Mouse (Mus musculus) liver, adult (tissue): ENCODE measurements around the gene Dnajc4.

Source experiments
- GATA4 ChIP-seq: IDR thresholded peaks from 2 replicates; pipeline ENCODE4 v1.6.1; 2014; ENCODE audit warnings: mild to moderate bottlenecking, low read length; ENCODE audit not compliant: insufficient replicate concordance

Gene Dnajc4

DNA sequence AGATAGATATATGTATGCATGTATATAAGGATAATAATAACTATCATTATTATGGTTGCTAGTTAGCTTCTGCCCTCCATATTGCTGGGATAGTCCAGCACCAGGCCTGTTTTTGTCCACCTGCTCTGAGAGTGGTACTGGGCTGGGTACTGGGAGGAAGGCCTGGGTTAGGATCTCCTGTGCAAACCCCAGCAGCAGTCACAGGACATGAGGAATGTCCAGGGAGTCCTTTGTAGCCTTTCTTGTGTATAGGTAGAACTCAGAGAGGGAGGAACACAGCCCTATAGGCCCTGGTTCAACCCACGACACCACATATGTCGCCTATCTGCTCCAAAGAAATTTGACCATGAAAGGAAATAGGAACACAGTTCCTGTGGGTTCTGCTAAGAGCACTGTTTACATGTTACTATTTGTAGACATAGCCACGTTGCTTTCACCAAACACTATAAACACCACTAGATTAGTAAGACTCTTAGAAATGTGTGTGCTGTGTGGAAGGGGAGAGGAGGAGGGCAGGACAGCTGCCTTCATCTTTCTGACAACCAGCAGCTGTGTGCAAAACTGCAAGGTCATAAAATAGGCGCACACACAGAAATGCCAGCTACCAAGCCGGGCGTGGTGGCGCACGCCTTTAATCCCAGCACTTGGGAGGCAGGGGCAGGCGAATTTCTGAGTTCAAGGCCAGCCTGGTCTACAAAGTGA, 14.7 kb upstream of the Dnajc4 start:
- no peak for TF ChIP-seq GATA4

DNA sequence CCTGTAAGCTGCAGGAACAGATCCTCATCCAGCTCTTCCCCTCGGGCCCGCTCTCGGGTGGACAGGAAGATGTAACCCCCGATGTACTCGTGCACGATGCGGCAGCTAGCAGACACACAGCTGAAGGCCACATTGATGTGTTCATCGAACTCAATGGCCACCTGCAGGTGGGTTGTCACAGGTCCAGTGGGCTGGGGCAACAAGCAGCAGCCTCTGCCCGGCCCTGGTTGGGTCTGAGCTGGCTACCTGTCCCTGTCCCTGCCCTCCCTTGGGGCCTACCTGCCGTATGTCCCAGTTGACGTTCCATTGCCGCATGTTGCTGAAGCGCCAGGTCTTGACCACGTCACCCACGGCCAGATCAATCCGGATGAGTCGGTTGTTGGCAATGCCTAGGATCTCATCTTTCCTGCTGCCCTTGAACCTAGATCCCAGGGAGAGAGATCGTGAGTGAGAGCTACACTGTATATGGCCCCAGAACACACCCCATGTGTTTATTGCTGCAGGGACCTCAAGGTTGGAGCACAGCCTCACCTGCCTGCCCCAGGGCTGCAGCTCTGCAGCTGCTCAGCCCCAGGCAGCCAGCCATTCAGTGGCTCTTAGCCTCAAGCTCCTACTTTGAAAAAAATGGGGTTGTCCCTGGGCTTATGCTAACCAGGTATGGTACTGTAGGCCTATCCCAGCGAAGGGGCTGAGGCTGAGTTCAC, 7.1 kb upstream of the Dnajc4 start:
- no peak for TF ChIP-seq GATA4

DNA sequence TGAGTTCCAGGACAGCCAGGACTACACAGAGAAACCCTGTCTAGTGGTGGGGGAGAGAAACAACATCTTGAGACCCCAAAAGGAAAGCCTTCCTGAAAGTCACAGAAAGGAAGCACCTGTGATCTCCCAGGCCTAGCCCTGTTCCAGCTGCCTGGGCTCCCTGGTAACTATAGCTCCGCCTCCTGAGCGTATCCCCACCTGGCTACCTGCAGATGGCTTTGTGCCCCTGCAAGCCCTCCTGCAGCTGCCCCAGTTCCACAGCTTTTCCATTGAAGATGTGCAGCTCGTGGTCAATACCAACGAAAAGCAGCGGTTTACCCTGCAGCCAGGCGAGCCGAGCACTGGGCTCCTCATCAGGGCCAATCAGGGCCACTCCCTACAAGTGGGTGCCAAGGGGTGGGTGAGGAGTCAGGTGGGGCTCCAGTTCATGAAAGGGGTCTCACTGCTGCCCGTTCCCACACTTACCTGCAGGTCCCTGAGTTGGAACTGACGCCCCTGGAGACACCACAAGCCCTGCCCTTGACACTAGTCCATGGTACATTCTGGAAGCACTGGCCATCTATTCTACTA, 5.4 kb upstream of the Dnajc4 start:
- TF ChIP-seq GATA4: no peak

DNA sequence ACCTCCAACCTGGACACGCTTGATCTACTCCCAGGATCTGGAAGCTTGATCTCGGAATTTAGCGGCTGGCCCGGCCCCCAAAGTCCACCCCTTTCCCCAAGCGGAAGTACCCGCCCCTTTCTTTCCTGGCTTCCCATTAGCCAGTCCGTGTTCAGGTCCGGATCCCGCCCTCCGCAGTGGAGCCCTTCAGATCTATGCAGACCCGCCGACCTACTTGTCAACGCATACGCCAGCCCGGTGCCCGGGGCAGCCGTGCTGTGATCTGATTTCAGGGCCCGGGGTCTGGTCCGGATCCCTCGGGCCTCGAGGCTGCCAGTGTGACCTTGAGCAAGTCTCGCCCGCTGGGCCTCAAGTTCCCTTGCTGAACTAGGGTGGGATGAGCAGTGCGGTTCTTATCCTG, 3.6 kb upstream of the Dnajc4 start, which contains the start of the genes Nudt22 and Trpt1:
TSS of gene Nudt22 (minus strand) at position 112 of the 400 bp plus-strand sequence.
TSS of gene Trpt1 (plus strand) at position 126 of the 400 bp plus-strand sequence.
- no peak for TF ChIP-seq GATA4

DNA sequence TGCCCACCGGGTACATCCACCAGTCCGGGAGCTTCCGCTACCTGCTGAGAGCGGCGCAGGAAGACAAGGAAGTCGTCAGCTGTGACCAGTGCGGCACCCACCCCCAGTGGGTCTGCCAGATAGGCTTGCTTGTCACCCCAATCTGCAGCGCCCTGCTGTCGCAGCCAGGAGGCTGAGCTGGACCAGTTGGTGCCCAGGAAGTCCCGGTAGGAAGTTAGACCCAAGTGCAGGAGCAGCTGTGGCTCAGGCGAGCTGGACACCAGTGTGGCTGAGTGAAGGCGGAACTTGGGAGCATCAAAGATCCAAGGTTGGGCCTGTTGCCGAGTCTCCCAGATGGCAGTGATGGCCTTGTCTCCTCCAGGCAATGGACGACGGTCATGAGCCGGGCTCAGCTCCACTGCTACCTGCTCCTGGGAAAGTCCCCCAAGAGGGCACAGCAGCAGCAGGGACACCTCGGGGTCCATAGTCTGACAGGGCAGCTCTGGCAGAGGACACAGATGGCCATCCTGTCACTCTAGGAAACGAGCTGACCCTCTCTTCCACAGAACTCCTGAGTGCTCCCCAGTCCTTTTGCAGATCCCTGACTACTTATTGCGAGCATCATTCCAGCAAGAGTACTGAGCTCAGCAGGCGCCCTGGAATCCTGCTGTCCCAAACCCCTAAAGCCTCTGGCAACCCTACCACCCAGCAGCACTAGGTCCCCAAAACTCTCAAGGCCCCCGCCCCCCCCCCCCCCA, 3.1 kb upstream of the Dnajc4 start:
- no peak for TF ChIP-seq GATA4

DNA sequence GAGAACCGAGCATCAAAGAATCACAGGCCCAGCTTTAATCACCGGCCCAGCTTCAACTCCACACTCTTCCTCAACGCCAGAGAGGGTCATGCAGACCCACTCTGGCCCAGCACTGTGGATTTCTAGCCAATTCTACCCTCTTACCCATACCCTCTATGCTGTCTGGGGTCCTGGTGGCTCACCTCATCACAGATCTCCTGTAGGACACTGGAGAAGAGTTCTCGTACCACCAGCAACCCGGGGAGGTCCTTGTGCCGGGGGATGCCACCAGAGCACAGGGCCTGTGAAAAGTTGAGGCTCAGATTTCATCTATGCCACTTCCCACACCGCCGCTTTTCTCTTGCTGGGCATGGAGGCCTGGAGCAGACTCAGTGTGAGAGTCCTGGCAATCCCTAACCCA, 2.1 kb upstream of the Dnajc4 start:
- TF ChIP-seq GATA4: no peak

DNA sequence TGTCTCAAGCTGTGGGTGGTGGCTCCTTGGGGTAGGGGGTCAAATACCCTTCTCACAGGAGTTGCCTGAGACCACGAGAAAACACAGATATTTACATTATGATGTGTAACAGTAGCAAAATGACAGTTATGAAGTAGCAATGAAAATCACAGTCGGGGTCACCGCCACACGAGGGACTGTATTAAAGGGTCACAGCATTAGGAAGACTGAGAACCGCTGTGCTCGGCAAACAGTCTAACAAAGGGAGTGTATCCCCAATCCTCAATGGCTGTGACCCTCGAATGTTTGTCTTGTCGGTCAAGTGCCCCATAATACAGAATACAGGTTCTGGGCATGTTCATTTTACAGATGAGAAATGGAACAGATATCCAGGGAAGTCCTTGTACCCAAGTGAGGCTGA, 1.6 kb upstream of the Dnajc4 start:
- no peak for TF ChIP-seq GATA4

DNA sequence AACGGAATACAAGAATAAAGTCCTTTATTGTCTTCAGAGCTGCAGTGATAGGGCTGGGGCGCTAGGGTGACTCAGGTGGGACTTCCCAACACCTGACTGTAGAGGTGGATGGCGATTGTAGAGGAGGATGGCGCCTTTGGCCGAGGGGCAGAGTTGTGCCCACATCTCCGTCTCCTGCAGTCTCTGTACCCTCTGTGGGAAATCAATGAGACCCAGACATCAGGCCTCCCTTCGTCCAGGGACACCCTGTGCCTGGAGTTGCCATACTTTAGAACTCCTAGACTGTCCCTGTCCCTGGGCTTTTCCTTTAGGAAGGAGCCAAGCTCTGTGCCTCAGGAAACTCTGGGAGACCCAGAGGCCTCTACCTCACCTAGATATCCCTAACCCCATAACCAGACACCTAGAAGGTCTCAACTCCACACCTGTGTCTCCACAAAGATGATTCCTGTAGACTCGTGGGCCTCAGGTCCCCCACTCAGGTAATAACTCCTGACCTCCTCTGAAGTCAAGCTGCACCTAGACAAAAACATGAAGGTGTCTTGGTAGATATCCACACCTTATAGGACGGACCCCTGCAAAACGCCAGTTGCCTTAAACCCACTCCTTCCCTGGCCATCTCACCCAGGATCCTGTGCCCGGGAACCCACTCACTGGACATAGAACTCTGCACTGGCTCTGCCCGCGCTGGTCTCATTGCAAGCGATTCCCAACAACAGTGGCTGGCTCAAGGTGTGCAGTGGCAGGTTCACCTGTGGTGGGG, 819 bp upstream of the Dnajc4 start:
- no peak for TF ChIP-seq GATA4

DNA sequence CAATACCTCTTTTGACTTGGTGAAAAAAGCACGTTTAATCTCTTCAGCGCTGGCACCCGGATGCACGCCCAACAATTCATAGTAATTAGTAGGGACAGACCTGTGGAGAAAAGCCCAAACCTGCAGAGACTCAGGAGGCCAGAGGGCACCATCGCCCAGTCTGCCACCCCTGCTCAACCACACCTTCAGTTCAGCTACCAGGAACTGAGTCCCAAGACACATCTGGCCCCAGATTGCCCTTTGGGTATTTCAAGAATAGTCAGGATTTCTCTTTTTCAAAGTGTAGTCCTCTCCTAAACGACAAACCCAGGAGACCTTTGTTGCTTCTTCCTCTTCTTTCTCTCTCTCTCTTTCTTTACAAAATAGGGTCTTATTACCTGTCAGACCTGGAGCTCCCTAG, 1.7 kb downstream of the Dnajc4 start:
- no peak for TF ChIP-seq GATA4

DNA sequence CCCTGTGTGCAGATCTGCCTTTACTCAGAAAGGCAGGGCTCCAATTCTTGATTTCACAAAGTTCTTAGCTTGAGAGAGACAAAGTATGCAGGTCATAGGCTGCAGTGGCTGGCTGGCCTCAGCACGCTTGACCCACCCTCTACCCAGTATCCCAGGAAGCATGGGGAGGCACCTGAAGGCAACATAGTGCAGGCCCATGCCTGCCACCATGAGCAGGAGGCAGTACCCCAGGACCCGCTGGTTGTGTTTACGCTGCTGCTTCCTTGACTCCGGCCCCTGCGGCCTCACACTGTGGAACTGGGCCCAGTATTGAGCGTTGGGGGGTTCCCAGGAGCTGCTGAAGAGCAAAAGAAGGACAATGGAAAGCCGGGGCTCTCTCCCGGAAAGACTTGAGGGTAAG, 3.1 kb downstream of the Dnajc4 start:
- no peak for TF ChIP-seq GATA4

DNA sequence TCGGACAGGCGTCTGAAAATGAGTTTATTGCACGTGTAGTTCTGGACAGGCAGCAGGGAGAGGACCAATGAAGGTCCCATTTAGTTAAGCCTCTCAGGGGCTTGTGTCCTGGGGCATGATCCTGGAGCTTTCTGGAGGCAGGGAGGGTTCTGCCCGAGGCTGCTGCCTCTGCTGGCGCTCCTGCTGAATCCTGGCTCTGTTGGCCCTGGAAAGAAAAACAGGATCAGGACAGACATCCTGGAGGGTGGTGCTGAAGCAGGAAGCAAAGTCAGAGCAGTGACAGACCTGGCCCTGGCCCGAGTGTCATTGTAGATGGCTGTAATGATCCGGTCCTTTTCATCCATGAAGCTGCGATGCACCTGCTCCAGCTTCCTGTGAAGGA, 4.5 kb downstream of the Dnajc4 start:
- no peak for TF ChIP-seq GATA4

DNA sequence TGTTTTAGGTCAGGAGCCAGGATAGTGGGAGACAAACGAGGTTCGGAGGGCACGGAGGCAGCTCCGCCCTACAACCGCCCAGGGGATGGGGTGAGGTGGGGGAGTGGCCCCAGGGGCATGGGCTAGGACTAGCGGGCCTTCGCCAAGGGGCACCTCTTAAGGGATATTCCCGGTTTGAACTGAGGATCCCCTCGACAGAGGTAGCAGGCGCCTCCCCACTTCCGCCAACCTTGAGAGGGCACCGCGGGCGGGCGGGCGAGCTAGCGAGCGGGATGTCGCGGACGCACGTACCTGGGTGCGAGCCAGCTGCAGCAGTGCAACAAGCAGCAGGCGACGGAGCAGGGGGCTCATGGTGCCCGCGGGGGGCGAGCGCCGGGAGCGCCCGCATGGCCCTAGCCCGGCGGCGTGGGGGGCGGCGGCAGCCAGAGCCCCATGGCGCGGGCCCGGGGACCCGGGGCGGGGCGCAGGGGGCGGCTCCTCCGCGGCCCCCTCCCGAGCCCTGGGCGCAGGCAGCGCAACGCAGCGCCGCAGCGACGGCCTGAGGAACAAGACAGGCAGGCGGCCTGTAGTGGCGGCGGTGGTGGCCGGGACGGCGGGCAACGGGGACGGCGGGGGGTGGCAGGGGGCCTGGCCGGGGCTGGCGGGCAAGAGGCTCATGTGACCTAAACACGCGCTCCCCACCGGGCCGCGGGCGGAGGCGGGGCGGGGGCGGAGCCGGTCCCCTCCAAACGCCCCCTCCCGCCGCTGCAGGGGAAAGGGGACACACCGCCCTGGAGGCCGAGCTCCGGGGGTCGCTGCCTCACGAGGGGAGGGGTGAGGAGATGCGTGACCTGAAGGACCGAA, 5.1 kb downstream of the Dnajc4 start, which contains the start of gene Vegfb:
TSS of gene Vegfb (minus strand) at position 591 of the 843 bp plus-strand sequence.
- no peak for TF ChIP-seq GATA4

DNA sequence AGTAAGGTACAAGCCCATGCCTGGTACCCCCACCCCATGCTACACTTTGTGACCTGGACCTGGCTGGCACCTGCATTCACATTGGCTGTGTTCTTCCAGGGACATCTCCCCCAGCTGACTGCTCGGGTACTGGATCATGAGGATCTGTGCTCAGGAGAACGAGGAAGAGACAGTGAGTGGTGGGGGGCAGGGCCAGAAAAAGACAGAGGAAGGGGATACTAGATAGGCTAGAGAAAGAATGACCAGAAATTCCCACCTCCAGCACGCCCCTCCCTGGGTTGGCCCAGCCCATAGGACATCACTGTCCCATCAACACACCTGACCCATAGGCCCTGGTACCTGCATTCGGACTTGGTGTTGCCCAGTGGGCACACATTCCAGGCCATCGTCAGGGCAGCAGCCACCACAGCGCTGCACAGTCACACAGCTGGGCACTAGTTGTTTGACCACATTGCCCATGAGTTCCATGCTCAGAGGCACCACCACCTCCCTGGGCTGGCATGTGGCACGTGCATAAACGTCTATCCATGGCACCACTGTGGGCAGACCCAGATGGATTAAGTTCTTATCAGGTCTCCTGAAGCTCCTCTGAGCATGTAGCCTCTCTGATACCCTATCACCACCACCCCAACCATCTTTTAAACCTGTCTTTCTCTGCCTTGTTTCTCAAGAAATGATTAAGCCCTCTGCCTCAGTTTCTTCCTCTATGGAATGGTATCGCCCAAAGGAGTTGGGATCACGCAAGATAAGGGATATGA, 6.2 kb downstream of the Dnajc4 start:
- TF ChIP-seq GATA4: no peak

DNA sequence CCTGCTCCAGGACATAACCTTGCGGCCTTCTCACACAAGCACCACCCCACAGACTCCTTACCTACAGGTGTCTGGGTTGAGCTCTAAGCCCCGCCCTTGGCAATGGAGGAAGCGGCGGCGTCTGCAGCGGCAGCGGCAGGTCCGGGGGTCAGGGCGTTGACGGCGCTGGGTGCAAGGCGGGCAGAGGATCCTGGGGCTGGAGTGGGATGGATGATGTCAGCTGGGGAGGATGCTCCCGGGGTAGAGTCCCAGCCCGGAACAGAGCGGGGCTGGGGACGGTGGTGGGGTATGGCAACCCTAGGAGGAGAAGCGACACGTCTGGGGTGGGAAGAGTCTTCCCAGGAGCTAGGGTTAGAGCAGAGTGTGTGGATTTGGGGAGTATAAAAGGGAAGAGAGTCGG, 7.1 kb downstream of the Dnajc4 start:
- no peak for TF ChIP-seq GATA4

DNA sequence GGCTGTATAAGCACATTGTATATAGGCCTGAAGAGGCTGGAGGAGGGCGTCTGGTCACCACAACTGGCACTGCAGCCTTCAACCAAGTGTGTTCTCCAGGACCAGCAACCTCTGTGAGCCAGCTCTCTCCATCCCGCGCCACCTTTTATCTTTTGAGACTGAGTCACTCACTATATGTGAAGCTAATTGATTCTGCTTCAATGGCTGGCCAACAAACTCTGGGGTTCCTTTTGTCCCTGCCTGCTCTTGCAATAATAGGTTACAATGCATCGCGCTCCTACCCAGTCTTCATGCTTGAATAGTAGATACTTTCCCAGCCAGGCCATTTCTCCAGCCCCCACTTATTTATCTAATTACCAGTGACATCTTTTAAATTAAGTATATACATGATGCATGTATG, 8.8 kb downstream of the Dnajc4 start:
- TF ChIP-seq GATA4: no peak
